Mouse (Mus musculus) embryonic facial prominence, embryonic 14.5 days (tissue): ENCODE measurements around the gene Papln. TPM values are rescaled to one million over a fixed set of nuclear protein-coding genes. Genes with fewer than 3 reads are reported as not detected.

Experiments
- ATAC-seq: fragments of 200-750 bp; cut with Nextera tagmentation; 2 replicates; pipeline ENCODE4 v1.8.0; 2017; ENCODE audit warnings: low read depth, moderate number of reproducible peaks, moderate TSS enrichment
- DNase-seq: peaks from one replicate; pipeline ENCODE4 v3.0.0-alpha.2; 2015; ENCODE audit warnings: low spot score
- H3K27ac ChIP-seq: fragments of 300-500 bp; sonication (generic); replicated peaks from 2 replicates; pipeline ENCODE4 v1.5.1; 2014; ENCODE audit warnings: low read depth, mild to moderate bottlenecking, low read length, moderate library complexity
- H3K27me3 ChIP-seq: fragments of 300-500 bp; sonication (generic); replicated peaks from 2 replicates; pipeline ENCODE4 v1.6.1; 2014; ENCODE audit warnings: low read length; ENCODE audit not compliant: control insufficient read depth, insufficient read depth
- H3K36me3 ChIP-seq: fragments of 300-500 bp; sonication (generic); 2 replicates; pipeline ENCODE4 v1.6.1; 2014; ENCODE audit warnings: low read length, mixed read lengths; ENCODE audit not compliant: control insufficient read depth, insufficient read depth
- H3K4me1 ChIP-seq: fragments of 300-500 bp; sonication (generic); 2 replicates; pipeline ENCODE4 v1.6.1; 2014; ENCODE audit warnings: antibody characterized with exemption, low read length; ENCODE audit not compliant: control insufficient read depth, insufficient read depth
- H3K4me2 ChIP-seq: fragments of 300-500 bp; sonication (generic); 2 replicates; pipeline ENCODE4 v1.6.1; 2014; ENCODE audit warnings: low read depth, mild to moderate bottlenecking, low read length, moderate library complexity, mixed read lengths
- H3K4me3 ChIP-seq: fragments of 300-500 bp; sonication (generic); 2 replicates; pipeline ENCODE4 v1.5.1; 2014; ENCODE audit warnings: low read depth, mild to moderate bottlenecking, low read length
- H3K9ac ChIP-seq: fragments of 300-500 bp; sonication (generic); 2 replicates; pipeline ENCODE4 v1.6.1; 2014; ENCODE audit warnings: low read depth, mild to moderate bottlenecking, low read length, moderate library complexity, mixed read lengths
- H3K9me3 ChIP-seq: fragments of 300-500 bp; sonication (generic); 2 replicates; pipeline ENCODE4 v1.6.1; 2016; ENCODE audit warnings: low read length; ENCODE audit not compliant: control insufficient read depth
- WGBS: fragments of 180-500 bp; shearing (Covaris S2); extraction: QIAGEN DNeasy Blood & Tissue Kit; methylation state at CpG from one replicate; pipeline ENCODE4 v1.1.7; 2014; 5-methylcytosine and 5-hydroxymethylcytosine counted together
- polyA plus RNA-seq: library from polyadenylated mRNA; unstranded; fragments of >200 nt; fragmentation: Nextera tagmentation; extraction: Ambion mirVana; gene quantifications from 2 replicates; pipeline ENCODE4 v1.2.1, GENCODE M21; 2014

The Papln gene
- 1.8 and 2.6 TPM in 2 replicates for polyA plus RNA-seq

GRCm38 (mm10) chr12:83763311-83764043, at the start of gene Papln:
Gene Papln, plus strand, starts transcription at chr12:83763634.
- no peaks in the 10 kb centered on the region for H3K9me3 ChIP-seq
- no peaks in the 10 kb centered on the region for H3K27me3 ChIP-seq
- peaks cover 32% of the 10 kb centered on the region for H3K4me1 ChIP-seq
- DNase-seq: peak; percentile 88
- peak within 1 kb of the TSS; percentile 58 for H3K9ac ChIP-seq
- H3K4me3 ChIP-seq: peak within 1 kb of the TSS; percentile 38
- peak within 1 kb of the TSS; percentile 16; the same call in 1 of the 2 replicates for H3K27ac ChIP-seq
- 8% methylated on average over 17 of the region's 31 CpGs for WGBS
- peak within 1 kb of the TSS; percentile 72 for H3K4me2 ChIP-seq
- peak; percentile 23; the same call in 1 of the 2 replicates for ATAC-seq
- H3K36me3 ChIP-seq: no peaks in the 10 kb centered on the region

- H3K36me3 ChIP-seq: peaks cover 69% of the 10 kb centered on the region
- no peak overlapping the region for H3K4me2 ChIP-seq
- 44% methylated on average over 2 of the region's 2 CpGs for WGBS
- ATAC-seq (0 out of 2 replicates have a peak, but pooled peaks have one; percentile 33), DNase-seq (peak; percentile 80)
- H3K9ac ChIP-seq: no peak overlapping the region
- H3K27ac ChIP-seq: no peak overlapping the region
- H3K4me3 ChIP-seq: no peak overlapping the region
- no peaks in the 10 kb centered on the region for H3K9me3 ChIP-seq
- no peaks in the 10 kb centered on the region for H3K4me1 ChIP-seq
- no peaks in the 10 kb centered on the region for H3K27me3 ChIP-seq
These were observed 49.7 kb upstream of the Papln start for GRCm38 (mm10) chr12:83713749-83714148.

DNA sequence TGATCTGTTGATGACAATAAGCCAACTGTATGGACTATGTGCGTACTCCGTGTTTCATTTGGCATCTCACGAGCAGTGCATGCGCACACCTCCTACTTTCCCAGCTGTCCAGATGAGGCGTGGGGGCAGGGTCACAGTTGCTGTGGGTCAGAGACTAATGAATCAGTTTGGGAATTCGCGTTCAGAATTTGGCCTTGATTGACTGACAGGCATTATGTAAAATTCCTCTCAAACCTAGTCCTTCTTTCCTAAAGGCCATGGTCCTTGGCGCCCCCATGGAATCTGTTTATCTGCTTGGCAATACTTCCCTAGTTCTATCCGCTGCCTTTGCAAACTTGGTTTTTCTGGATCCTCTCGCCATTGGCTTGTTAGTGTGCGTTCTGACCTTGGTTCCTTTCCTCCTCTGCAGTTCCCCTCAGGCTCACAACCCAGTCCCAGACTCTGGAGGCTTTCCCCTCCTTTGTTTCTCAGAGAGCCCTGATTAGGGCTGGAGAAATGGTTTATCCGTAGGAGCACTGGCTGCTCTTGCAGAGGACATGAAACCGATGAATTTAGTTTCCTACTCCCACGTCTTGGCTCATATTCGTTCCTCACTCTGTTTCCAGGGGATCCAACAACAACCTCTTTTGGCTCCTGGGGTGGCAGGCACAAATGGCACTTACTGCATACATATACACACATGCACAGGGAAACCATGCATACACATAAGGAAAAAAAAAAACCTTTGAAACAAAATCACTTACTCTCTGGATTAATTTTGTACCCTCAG, 46.8 kb upstream of the Papln start:
- Histone ChIP-seq H3K9ac (no peak overlapping the region), H3K36me3 (peaks cover 74% of the 10 kb centered on the region)
- WGBS: 88% methylated on average over 15 of the region's 15 CpGs

GRCm38 (mm10) chr12:83719431-83719830, 44.0 kb upstream of the Papln start:
- Histone ChIP-seq H3K27ac (no peak overlapping the region), H3K4me3 (no peak overlapping the region), H3K4me1 (no peaks in the 10 kb centered on the region), H3K9ac (no peak overlapping the region), H3K36me3 (peaks cover 75% of the 10 kb centered on the region), H3K9me3 (no peaks in the 10 kb centered on the region), H3K4me2 (no peak overlapping the region), H3K27me3 (no peaks in the 10 kb centered on the region)
- 86% methylated on average over 1 of the region's 1 CpGs for WGBS
- ATAC-seq: no peak
- no peak for DNase-seq

More for the DNA sequence above, 46.8 kb upstream of the Papln start:
- ATAC-seq (no peak), DNase-seq (no peak)
- Histone ChIP-seq H3K27me3 (no peaks in the 10 kb centered on the region), H3K4me1 (no peaks in the 10 kb centered on the region), H3K27ac (no peak overlapping the region), H3K9me3 (no peaks in the 10 kb centered on the region), H3K4me2 (no peak overlapping the region), H3K4me3 (no peak overlapping the region)

DNA sequence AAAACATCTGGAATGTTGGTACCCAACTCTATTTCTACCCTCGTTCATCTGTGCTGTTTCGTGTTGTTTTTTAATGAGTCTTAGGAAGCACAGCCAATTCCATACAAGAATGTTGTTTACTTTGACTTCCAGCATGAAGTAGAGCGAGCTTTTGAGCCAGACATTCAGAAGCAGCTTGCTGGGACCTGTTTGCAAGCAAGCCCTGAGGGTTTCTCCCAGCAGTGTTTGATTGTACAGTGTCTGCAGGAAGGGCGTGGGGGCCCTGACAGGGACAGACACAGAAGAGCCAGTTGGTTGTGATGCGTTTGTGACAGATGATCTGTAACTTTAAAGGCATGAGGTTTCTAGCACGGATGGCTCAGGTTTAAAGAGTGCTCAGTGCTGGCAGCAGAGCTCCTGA, 42.2 kb upstream of the Papln start:
- peaks cover 75% of the 10 kb centered on the region for H3K36me3 ChIP-seq
- ATAC-seq (peak; percentile 89), DNase-seq (peak; percentile 87)
- no peaks in the 10 kb centered on the region for H3K27me3 ChIP-seq
- no peaks in the 10 kb centered on the region for H3K9me3 ChIP-seq
- H3K27ac ChIP-seq: peak overlapping the region; percentile 70
- no peaks in the 10 kb centered on the region for H3K4me1 ChIP-seq
- 46% methylated on average over 6 of the region's 6 CpGs for WGBS
- no peak overlapping the region for H3K4me3 ChIP-seq
- no peak overlapping the region for H3K4me2 ChIP-seq
- H3K9ac ChIP-seq: no peak overlapping the region

DNA sequence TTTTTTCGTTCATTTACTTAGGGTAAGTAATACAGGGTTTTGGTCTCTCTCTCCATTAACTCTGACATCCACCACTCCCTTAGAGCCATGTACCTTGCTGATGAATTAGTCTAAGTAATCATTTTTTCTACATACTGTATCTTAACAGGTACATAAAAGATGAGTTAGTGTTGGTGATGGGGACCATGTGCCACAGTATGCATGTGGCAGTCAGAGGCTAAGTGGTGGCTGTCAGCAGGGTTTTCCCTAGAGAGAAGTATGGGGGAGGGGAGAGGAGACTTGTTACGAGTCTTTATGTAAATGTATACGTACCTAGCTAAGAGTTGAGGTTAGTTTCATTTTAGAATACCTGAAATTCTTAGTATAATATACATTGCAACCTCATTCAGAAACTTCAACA, 40.4 kb upstream of the Papln start:
- no peak overlapping the region for H3K4me2 ChIP-seq
- DNase-seq (no peak), ATAC-seq (no peak)
- no peaks in the 10 kb centered on the region for H3K4me1 ChIP-seq
- no peak overlapping the region for H3K9ac ChIP-seq
- no peak overlapping the region for H3K27ac ChIP-seq
- WGBS: 68% methylated on average over 3 of the region's 3 CpGs
- H3K4me3 ChIP-seq: no peak overlapping the region
- H3K36me3 ChIP-seq: peaks cover 75% of the 10 kb centered on the region
- no peaks in the 10 kb centered on the region for H3K27me3 ChIP-seq
- H3K9me3 ChIP-seq: no peaks in the 10 kb centered on the region

DNA sequence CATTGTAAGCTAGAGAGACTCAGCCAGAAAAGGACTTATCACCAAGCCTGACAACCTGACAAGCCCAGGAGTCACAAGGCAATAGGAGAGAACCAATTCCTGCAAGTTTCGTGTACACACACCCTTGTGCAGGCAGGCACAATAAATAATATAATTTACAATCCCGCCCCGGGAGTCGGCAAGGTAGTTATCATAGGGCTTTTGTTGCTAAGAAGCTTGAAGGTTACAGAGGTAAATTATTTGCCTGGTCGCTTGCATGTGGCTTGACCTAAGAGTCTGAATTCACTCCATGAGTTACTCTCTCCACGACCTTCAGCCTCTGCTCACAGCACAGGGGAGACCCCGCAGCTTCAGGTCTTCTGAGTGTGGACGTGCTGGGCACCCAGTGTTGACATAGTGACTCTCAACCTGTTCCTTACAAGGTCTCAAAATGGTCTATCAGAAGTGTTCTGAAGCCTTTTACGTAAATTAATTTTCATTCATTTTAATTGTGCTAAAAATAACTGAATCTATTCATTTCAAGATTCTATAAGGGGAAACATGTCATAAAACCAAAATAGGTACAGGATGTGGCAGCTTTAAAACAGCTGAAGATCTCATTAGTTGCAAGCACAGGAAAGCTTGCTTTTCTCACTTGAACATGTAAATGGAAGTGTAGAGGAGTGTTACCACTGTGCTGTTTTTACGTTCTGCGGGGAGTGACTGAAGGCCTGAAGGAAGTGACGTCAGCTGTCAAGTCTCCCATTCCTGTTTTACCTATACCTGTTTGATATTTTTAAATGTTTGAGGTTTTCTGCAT, 36.7 kb upstream of the Papln start:
- H3K9me3 ChIP-seq: no peaks in the 10 kb centered on the region
- no peak for ATAC-seq
- no peak for DNase-seq
- H3K27ac ChIP-seq: no peak overlapping the region
- H3K4me1 ChIP-seq: no peaks in the 10 kb centered on the region
- no peaks in the 10 kb centered on the region for H3K27me3 ChIP-seq
- no peak overlapping the region for H3K4me3 ChIP-seq
- H3K36me3 ChIP-seq: peaks cover 92% of the 10 kb centered on the region
- H3K9ac ChIP-seq: no peak overlapping the region
- 86% methylated on average over 12 of the region's 12 CpGs for WGBS
- no peak overlapping the region for H3K4me2 ChIP-seq

GRCm38 (mm10) chr12:83732225-83732624, 31.2 kb upstream of the Papln start:
- 97% methylated on average over 5 of the region's 5 CpGs for whole genome bisulfite sequencing
- DNase-seq (no peak), ATAC-seq (no peak)
- H3K4me2 ChIP-seq: no peak overlapping the region
- peaks cover 90% of the 10 kb centered on the region for H3K36me3 ChIP-seq
- no peak overlapping the region for H3K9ac ChIP-seq
- H3K4me1 ChIP-seq: no peaks in the 10 kb centered on the region
- H3K4me3 ChIP-seq: no peak overlapping the region
- H3K27ac ChIP-seq: no peak overlapping the region
- no peaks in the 10 kb centered on the region for H3K27me3 ChIP-seq
- no peaks in the 10 kb centered on the region for H3K9me3 ChIP-seq
